Mouse (Mus musculus): ENCODE data around the gene Mapkapk3. TPM values are rescaled to one million over a fixed set of nuclear protein-coding genes. Genes with fewer than 3 reads are reported as not detected.

Gene Mapkapk3
- polyA plus RNA-seq, 1 experiment from 2014 or later, result 41.1 TPM

GRCm38 (mm10) chr9:107230991-107231538 lies 58.6 kb downstream of the Mapkapk3 start:
- Histone ChIP-seq H3K27me3 (replicated peaks; ENCODE audit: control insufficient read depth, insufficient read depth, low read length) (peaks cover 61% of the 10 kb centered on the region), H3K27ac (ENCODE audit: low read length) (no peak overlapping the region), H3K9me3 (ENCODE audit: control insufficient read depth, low read length) (no peaks in the 10 kb centered on the region), H3K4me1 (ENCODE audit: control insufficient read depth, insufficient read depth, low read length) (peaks cover 7% of the 10 kb centered on the region; the same call in 1 of the 2 replicates), H3K36me3 (ENCODE audit: control insufficient read depth, insufficient read depth, low read length) (no peaks in the 10 kb centered on the region), H3K9ac (ENCODE audit: low read depth, low read length) (peak overlapping the region; percentile 57), H3K4me2 (ENCODE audit: low read depth, low read length) (peak overlapping the region; percentile 99), H3K4me3 (ENCODE audit: low read length) (peak overlapping the region; percentile 60)
- 2% methylated on average over 35 of the region's 50 CpGs for WGBS
- peak; percentile 55 for ATAC-seq

DNA sequence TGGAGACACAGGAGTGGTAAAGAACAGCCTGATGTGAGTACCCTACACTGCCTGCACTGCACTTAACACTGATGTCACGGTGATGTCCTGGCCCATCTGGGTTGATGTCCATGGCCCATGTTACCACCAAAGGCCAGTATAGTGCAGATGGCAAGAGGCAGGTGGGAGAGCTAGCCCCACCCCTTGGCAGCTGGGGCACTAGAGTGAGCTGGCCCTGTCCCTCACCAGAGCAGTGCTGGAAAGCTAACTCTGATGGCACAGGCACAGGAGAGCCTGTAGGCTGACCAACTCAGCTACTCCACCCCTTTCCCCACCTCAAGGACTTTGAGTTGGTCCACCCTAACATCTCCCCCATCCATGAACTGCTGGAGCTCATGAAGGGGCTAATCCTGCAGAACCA lies 65.1 kb downstream of the Mapkapk3 start:
- no peaks in the 10 kb centered on the region for H3K4me1 ChIP-seq (ENCODE audit: control insufficient read depth, insufficient read depth, low read length)
- ATAC-seq, result no peak
- no peak overlapping the region for H3K4me2 ChIP-seq (ENCODE audit: low read depth, low read length)
- H3K27ac ChIP-seq (ENCODE audit: low read length), result no peak overlapping the region
- H3K36me3 ChIP-seq (ENCODE audit: control insufficient read depth, insufficient read depth, low read length), result no peaks in the 10 kb centered on the region
- H3K9me3 ChIP-seq (ENCODE audit: control insufficient read depth, low read length), result no peaks in the 10 kb centered on the region
- H3K9ac ChIP-seq (ENCODE audit: low read depth, low read length), result no peak overlapping the region
- WGBS, result 81% methylated on average over 1 of the region's 1 CpGs
- H3K4me3 ChIP-seq (ENCODE audit: low read length), result no peak overlapping the region
- peaks cover 14% of the 10 kb centered on the region for H3K27me3 ChIP-seq (replicated peaks; ENCODE audit: control insufficient read depth, insufficient read depth, low read length)

Small RNAs within 50 kb of the gene (microRNA-seq; reads per million reads assigned to microRNA genes)
- not detected for gene Gm22238

Other genes with a start within 250 kb of the Mapkapk3 start
- 0.64 and 1.2 TPM in 2 replicates for gene Dock3, start 58.0 kb downstream of the Mapkapk3 start, polyA plus RNA-seq (2015; fragmentation: Nextera tagmentation; extraction: Ambion mirVana)
- gene Cish, start 6.1 kb upstream of the Mapkapk3 start, polyA plus RNA-seq (2015; fragmentation: Nextera tagmentation; extraction: Ambion mirVana), result 17.5 and 19.9 TPM in 2 replicates
- gene Hemk1, start 48.5 kb upstream of the Mapkapk3 start, polyA plus RNA-seq (2015; fragmentation: Nextera tagmentation; extraction: Ambion mirVana), result 11.2 and 11.8 TPM in 2 replicates
- 0.21 and 0.26 TPM in 2 replicates for gene 6430571L13Rik, start 50.7 kb upstream of the Mapkapk3 start, polyA plus RNA-seq (2015; fragmentation: Nextera tagmentation; extraction: Ambion mirVana)
- 0.50 and 0.77 TPM in 2 replicates for gene Cacna2d2, start 109.7 kb upstream of the Mapkapk3 start, polyA plus RNA-seq (2015; fragmentation: Nextera tagmentation; extraction: Ambion mirVana)
- 39.4 and 40.6 TPM in 2 replicates for gene Tmem115, start 244.1 kb upstream of the Mapkapk3 start, polyA plus RNA-seq (2015; fragmentation: Nextera tagmentation; extraction: Ambion mirVana)